Mouse (Mus musculus) large intestine, adult 2 months (tissue): Measurements from ENCODE around the gene Slc6a21. TPM values are rescaled to one million over a fixed set of nuclear protein-coding genes. Genes with fewer than 3 reads are reported as not detected.

Experiments
- DNase-seq: peaks from one replicate; pipeline ENCODE4 v3.0.0-alpha.2; 2012; ENCODE audit warnings: low read depth, low spot score
- WGBS: fragments of 180-500 bp; shearing (Covaris S2); methylation state at CpG from one replicate; pipeline ENCODE4 v1.1.7; 2018; 5-methylcytosine and 5-hydroxymethylcytosine counted together
- polyA plus RNA-seq: library from polyadenylated mRNA; depleted of rRNA; stranded (reverse); fragments of >200 nt; gene quantifications from 2 replicates; pipeline ENCODE4 v1.2.3, GENCODE M21; 2012

Gene Slc6a21
- polyA plus RNA-seq, 1 experiment: not detected

DNA sequence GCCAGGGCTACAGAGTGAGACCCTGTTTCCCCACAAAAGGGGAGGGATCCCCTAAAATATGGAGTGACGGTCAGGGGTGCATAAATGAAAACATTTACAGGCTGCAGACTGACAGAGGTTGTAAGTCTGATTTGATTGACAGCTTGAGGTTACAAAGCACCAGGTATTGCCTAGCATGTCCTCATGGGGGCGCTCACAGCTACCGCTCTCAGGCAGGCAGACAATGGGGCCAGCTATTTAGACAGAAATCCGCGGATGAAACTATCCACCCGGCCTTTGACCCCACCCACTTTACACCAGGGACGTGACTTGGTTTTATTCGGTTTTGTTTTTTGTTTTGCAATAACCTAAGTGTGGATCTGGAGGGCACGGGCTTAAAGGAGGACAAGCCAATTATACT, 32.1 kb downstream of the Slc6a21 start:
- WGBS: 12% methylated on average over 9 of the region's 9 CpGs
- no peak for DNase-seq

DNA sequence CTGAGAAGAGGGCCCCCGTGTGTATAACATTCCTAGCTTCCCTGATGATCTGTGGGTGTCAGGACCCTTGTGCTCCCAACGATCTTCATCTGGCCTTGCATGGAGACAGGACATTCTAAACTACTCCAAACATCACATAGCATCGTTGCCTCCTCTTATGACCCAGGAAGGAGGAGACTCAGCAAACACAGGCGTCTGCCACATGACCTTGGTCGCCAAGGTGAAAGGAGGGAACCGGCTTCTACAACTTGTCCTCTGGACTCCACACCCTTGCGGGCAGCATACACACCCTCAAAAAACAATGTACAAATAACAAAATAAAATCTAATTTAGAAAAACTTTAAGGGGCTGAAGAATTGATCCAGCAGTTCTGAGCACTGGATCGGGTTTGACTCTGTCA, 34.7 kb downstream of the Slc6a21 start:
- DNase-seq: peak; percentile 71
- 25% methylated on average over 8 of the region's 8 CpGs for WGBS

DNA sequence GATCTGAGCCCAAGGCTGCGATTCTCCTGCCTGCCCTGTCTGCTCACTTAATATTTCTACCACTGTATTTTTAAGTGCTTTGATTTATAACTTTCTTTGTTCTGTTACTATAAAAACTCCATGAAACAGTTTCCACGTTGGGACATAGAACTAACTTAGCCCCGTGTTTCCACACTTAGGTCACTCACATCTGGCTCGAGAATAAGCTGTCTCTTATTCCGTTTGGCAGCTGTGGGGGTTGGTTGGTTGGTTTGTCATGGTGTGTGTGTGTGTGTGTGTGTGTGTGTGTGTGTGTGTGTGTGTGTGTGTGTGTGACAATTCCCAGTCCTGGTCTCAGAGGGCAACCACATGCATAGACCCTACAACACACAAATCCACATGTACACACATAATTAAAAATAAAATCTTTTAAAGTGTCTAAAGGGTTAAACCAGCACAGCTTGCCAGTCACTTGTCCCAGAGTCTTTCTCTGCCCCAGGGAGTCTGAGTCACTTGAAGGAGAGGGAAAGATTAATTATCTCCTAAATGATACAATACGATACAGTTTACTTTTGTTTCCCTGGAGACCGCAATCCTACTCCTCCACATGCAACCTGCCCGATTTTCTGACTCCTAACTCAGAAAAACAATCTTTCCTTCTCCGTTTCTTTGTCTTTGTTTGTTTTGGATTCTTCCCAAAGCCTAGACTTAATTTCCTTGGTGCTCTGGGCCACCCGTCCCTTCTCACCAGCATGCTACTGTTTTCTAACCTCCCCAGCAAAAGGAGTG, 35.6 kb downstream of the Slc6a21 start:
- DNase-seq: peak; percentile 66
- WGBS: 19% methylated on average over 10 of the region's 10 CpGs

DNA sequence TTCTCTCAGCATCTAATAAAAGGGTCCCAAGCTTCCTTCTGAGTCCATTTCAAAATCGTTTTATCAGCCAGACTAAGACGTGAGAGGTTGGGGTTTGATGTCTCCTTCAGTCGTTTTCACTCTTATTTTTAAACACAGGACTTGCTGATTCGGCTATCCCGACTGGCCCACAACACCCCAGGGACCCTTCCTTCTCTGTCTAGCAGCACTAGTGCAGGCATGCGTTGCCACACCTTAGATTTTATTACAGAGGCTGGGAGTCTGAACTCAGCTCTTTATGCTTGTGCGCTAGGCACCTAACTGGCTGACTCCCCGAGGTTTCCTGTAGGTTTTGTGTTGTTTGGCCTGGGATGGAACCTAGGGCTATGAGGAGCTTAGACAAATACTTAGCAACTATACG, 36.2 kb downstream of the Slc6a21 start:
- DNase-seq: no peak
- 15% methylated on average over 9 of the region's 9 CpGs for WGBS

DNA sequence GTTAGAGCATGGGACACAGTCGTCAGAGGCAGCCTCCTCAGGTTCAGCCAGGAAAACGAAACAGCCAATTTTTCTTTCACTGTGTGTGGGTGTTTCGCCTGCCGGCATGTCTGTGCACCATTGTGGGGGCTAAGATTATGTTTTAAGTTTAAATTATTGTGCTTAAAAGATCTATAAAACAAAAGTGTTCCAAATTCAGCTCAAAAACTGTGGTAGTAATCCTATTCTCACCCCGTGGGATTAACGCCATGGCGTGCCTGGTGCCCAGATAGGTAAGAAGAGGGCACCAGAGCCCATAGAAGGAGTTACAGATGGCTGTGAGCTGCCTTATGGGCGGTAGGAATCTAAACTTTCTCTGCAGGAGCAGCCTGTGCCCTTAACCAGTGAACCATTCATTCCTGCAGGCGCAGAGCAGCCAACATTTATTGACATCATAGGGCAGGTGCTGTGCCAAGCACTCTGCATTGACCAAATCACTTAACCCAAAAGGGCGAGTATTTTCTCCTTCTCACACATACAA, 37.9 kb downstream of the Slc6a21 start:
- no peak for DNase-seq
- WGBS: 71% methylated on average over 10 of the region's 10 CpGs

DNA sequence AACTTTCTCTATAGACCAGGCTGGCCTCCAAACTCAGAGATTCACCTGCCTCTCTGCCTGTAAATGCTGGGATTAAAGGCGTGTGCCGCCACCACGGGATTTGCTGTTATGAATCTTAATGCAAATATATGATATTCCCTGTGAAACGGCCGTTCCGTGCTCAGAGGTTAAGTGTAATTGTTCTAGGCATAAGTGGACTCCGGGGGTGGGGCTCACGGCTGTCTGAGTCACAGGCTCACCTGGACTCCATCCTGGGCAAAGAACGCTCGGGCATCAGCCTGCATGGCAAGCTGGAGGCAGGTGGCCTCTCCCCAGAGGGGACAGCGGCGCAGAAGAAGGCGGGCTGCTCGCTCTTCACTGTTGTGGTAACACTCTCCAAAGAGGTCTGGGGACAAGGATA, 39.2 kb downstream of the Slc6a21 start:
- WGBS: 33% methylated on average over 14 of the region's 14 CpGs
- DNase-seq: no peak

DNA sequence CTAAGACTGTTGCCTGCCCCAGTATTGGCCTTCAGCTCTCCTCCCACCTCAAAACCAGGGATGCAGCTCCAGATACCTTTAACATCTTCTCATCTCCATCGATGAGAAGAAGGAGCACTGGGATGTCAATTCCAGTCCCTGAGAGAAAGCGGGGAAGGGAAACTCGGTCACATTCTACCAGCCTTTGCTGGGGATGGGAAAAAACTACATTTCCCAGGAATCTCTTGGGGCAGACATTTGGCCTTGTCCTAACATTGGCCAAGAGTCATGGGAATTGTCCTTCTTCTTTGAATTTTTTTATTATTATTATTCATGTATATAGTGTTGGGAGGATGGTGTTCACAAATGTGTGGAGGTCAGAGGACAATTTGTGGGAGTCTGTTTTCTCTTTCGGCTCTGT, 44.9 kb downstream of the Slc6a21 start:
- no peak for DNase-seq
- WGBS: 85% methylated on average over 4 of the region's 4 CpGs

DNA sequence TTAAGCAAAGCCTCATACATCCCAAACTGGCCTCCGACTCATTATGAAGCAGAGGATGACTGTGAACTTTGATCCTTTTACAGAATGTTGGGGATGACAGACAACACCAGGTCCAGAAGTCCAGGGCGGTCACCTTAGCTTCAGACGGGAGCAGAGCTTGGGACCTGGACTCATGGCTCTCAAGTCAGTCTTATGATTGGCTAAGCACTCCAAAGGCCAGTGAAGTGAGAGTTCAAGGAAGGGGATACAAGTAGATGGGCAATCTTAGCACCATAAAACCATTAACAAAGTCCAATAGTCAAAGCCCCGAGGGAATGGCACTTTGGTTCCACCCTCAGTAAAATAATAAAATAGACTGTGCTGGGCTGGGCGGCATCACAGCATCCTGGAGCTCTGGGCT, 45.8 kb downstream of the Slc6a21 start:
- WGBS: 29% methylated on average over 5 of the region's 5 CpGs
- DNase-seq: no peak

DNA sequence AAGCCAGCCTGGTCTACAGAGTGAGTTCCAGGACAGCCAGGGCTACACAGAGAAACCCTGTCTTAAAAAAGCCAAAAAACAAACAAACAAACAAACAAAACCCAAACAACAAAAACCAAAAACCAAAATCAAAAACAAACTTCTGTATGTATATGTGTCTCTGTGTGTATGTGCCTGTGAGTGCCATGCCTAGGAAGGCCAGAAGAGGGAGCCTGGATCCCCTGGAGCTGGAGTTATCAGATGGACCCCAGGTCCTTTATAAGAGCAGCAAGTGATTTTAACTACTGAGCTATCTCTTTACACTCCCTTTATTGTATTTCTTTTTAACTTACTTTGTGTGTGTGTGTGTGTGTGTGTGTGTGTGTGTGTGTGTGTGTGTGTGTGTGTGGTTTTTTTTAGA, 48.5 kb downstream of the Slc6a21 start:
- no peak for DNase-seq

DNA sequence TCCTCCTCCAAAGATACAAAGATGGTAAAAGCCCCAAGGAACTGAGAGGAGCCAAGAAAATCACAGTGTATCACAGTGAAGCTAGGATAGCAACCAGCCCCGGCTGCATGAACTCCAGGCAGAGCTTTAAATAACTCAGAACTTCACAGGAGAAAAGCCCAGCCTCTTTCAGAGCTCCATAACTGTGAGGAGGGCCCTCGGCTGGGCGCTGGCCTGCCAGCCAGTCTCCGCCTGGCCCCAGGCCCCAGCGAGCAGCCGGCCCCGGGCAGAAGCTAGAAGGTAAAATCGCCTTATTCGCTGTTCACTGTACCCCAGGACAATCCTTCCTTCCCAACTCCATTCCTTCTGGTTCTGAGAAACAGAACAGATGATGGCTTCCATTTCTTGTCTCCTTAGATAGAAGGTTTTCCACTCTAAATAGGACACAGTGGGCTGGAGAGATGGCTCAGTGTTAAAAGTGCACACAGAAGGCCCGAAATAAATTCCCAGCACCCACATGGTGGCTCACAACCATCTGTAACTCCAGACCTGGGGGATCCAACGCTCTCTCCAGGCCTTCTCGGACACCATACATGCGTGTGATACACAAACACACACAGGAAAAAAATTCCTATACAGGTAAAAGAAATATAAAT, 51.6 kb downstream of the Slc6a21 start:
- 82% methylated on average over 13 of the region's 13 CpGs for WGBS
- no peak for DNase-seq

DNA sequence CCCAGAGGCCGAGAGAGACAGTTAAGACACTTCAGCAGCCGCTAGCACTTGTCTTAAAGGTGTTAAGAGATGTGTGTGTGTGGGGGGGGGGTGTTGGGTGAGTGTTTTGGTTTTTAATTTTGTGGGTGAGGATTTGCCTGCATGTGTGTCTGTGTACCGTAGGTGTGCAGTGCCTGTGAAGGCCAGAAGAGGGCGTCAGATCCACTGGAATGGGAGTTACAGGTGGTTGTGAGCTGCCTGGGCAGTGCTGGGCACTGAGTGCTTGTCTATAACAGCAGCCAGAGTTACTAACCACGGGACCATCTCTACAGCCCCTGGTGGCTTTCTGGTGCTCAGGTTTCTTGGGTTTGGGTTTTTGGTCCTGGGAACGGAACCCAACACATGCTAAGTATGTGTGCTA, 54.2 kb downstream of the Slc6a21 start:
- no peak for DNase-seq
- 91% methylated on average over 6 of the region's 6 CpGs for WGBS

DNA sequence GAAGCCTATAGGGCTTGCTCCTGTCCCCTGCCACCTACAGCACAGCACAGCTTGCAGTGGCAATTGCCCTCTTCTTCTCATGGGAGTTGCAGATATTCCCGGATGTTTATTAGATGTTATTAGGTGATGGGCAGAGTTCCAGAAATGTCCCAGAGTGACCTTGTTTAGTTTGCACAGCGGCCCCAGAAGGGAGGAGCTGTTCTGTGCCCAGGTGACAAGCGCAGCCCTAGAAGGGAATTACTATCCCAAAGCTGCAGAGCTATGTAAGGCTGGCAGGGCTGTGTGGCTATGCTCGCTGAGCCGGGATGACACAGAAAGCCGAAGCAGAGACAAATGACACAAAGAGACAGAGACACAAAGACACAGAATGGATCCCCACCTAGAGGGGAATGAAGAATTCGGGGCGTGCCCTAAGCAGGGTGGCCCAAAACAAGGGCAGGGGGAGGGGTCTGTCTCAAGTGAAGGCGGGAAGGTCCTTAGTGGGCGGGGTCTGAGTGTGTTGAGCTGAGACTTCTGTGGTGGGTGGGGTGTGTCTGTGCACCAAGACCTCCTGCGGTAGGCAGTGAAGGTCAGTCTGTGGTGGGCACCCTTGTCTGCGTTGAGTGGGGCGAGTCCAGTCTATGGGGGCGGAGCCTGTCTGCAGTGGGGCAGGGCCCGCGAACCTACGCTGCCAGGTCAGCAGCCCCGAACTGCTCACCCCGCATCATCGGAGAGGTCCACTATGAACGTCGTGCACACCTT, 55.5 kb downstream of the Slc6a21 start:
- WGBS: 2% methylated on average over 22 of the region's 22 CpGs
- DNase-seq: no peak

DNA sequence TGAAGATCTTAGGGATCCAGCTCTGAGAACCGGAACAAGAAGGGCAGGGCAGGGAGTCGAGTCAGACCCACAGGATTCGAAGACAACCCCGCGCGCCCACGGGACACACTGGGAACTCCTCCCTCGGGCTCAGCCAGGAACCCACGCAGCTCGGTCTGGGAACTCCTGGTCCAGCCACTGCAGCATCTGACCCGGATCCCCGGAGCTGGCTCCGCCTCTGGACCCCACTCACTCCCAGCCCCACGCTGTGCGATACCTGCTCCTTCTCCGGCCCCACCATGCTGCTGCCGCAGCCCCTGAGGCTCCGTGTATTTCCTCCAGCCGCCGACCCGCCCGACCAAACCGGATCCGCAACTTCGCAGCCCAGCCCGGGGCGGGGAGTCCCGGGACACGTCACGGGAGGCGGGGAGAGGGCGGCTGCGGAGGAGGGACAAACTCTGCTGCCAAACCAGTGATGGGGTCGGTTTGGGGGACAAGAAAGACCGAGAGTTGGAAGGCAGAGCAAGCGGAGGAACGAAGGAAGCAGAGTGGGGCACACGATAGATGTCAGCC, 56.2 kb downstream of the Slc6a21 start, which contains the start of gene Trpm4:
Trpm4 (minus strand) TSS at position 350 of the 552 bp plus-strand sequence.
- no peak for DNase-seq
- WGBS: under 1% methylated on average over 38 of the region's 38 CpGs

DNA sequence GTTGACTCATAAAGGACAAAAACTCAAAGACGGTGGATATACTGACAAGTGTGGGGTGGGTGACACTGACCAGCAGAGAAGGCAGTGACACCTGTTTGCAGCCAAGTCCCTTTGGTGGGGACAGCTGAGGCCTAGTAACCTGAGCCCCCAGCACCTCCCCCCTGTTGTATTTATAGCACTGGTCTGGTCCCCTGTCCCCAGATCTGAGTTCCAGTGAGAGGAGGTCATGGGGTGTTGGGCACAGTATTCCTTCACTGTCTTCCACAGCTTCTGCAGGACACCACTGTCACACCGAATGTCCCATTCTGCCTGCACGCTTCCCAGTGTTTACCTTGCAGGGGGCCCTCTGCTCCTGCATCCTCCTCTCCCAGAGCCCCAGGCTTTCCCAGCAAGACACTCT, 57.3 kb downstream of the Slc6a21 start:
- WGBS: 51% methylated on average over 3 of the region's 3 CpGs
- DNase-seq: no peak

DNA sequence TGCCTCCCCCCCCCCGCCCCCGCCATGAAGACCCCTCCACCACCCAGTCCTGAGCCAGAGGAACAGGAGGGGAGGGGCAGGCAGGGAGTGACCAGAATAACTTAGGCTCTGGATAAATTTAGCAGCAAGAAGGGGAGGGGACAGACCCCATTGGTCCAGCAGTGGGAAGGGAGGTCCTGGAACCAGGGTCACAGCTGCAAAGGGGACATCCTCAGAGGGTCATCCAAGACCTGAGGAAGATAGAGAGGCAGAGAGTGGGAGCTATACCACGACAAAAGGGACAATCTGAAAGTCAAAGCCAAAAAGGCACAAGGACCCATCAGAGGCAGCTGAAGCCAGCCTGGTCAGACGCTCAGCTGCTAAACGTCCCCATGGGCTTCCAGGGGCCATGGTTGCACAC, 57.7 kb downstream of the Slc6a21 start, which contains the start of gene Hrc:
Hrc (plus strand) TSS at position 235 of the 400 bp plus-strand sequence.
- no peak for DNase-seq
- WGBS: 57% methylated on average over 5 of the region's 5 CpGs

DNA sequence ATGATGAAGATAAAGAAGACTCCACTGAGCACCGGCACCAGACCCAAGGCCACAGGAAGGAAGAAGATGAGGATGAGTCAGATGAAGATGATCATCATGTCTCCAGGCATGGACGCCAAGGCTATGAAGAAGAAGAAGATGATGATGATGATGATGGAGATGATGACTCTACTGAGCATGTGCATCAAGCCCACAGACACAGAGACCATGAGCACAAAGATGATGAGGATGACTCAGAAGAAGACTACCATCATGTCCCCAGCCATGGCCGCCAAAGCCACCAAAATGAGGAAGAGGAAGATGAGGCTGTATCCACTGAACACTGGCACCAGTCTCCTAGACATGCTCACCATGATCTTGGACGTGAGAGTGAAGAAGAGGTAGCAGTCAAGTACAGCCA, 59.0 kb downstream of the Slc6a21 start:
- DNase-seq: no peak
- 88% methylated on average over 4 of the region's 4 CpGs for WGBS

DNA sequence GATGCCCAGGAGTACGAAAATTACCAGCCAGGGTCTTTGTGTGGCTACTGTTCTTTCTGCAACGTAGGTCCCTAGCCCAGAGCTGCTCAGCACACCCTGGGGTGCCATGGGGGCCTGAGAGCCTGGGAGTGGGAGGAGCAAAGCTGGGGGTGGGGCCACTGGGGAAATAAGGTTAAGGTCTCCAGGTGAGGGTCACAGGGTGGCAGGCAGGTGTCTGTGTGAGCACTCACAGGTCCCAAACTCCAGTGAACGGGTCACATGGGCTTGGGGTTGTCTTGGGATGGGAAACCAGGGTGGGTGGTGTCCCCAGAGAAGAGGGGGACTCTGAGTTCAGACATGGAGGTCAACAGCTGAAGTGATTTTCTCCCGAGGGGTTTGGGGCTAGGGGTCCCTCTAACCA, 60.2 kb downstream of the Slc6a21 start:
- DNase-seq: no peak
- WGBS: 38% methylated on average over 4 of the region's 4 CpGs

DNA sequence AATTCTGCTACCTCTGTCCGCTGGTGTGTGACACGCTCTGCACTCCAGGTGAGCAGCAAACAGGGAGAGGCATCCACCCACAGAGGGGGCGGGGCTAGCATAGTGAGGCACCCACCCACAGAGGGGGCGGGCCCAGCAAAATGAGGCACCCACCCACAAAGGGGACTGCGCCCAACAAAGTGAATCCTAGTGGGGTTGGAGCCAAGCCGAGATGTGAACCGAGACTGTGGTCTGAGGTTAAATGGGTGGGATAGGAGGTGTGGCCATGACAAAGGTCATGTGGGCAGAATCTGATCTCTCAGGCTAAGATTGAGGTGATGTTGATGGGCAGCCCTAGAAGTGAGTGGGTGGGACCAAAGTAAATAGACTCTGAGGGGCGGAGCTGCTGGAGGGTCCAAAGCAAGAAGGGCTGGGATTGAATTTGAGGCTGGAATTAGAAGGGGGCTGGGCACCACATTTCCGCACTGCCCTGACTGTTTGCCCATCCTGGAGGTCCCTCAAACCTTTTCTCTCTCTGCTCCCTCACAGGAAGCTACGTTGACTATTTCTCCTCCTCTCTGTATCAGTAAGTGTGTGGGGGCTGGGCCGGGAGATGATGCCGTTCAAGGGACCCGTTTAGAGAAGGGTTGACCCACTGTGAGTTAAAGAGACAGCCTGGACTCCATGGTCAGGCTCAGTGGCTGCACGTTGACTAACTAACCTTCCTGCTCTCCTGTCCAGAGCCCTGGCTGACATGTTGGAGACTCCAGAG, 61.0 kb downstream of the Slc6a21 start:
- WGBS: 7% methylated on average over 14 of the region's 14 CpGs
- DNase-seq: no peak
